Mouse (Mus musculus) layer of hippocampus, postnatal 25 days (tissue): ENCODE results near the gene Zscan10. TPM values are rescaled to one million over a fixed set of nuclear protein-coding genes. Genes with fewer than 3 reads are reported as not detected.

ENCODE experiments used
- DNase-seq, 2 experiments: peaks; one replicate each; pipeline ENCODE4 v3.0.0; 2022; ENCODE audit warnings: mixed read lengths in 2 of 2, low spot score in 1 of 2; ENCODE audit errors: extremely low spot score in 1 of 2
- total RNA-seq, 2 experiments: library from RNA; stranded (reverse); gene quantifications; 2 replicates each; pipeline ENCODE4 v1.2.3; 2021

Gene Zscan10
- total RNA-seq, 2 experiments from 2014 or later, result not detected

DNA sequence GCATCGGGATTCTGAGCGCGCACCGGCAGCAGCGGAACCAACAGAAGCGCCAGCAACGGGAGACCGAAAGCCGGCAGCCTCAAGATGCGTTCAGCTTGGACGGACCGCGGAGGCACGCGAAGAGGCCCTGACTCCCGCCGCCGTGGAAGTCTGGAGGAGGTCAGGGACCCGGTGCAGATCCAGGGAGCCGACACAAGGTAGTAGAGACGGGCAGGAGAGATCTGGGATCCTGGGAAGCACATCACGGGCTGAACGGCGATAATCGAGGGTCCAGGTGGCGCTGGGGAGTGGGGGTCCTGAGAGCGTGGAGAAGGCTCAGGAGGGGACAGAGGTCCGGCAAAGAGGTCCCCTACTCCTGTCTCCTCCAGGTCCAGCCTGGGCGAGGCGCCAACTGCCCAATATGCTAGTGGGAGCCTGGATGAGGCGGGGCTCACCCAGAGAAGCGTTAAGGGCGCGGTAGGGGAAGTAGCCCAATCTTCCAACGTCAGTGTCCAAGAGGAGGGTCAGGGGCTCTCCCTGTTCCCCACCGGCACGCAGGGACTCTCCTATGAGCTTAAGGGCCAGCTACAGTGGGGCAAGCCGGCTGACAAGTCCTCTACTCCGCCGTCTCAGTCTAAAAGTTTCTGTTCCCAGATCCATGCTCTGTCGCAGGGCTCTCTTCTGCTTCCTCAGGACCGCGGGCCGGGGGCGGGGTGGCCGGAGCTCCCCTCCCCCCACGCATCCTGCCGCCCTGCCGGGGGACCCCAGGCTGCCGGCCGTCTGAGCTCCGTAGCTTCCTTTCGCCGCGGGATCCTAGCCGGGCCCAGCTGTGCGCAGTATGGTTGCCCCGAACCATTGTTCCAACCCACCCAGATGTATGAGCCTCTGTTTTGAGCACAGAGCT is 44.2 kb downstream of the Zscan10 start, which contains the start of gene Mmp25:
TSS of gene Mmp25 (minus strand) at position 665 of the 883 bp plus-strand sequence.
- DNase-seq, result no peak

DNA sequence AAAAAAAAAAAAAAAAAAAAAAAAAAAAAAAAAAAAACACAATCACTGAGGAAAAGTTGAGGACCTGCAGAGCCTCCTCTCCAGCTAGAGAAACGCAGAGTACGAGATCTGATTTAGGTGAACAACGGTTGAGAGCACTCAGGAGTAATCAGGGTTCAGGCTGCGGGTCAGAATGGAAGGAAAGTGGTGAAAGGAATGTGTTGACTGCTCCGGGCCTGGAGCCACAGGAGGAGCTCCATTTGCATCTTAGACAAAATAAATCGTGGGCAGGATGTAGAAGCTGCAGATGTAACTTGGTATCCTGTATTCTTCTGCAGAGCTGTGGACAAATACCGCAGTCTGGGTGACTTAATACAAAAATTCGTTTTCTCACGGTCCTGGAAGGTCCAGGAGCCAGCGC is 45.2 kb downstream of the Zscan10 start:
- no peak for DNase-seq

DNA sequence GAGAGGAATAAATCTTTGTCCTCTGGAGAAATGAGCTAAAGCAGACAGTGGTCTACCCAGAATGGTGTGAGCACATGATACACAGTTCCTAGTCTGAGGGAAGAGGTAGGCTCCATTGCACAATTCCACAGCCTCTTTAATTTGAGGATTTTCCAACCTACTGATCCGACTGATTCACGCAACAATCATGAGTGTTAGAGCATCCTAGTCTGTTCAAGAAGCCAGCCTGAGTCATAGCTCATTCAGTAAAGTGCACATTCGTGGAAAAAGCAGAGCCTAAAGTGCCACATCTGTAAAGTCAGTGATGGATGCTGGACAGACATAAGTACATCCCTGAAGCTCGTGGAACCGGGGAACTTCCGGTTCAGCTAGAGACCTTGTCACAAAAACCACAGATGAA is 50.7 kb downstream of the Zscan10 start:
- DNase-seq, result no peak

DNA sequence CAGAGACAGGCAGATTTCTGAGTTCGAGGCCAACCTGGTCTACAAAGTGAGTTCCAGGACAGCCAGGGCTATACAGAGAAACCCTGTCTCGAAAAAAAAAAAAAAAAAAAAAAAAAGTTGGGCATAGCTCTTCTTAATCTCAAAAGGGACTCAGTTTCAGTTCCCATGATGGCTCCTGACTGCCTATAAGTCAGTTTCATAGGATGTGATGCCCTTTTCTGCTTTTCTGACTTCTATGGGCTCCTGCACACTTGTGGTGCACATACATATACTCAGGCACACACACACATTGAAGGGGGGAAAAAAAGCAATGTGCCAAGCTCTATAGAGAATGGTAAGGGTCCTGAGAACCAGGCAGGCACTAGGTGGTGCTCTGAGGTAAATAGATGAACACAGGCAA is 52.7 kb downstream of the Zscan10 start:
- DNase-seq, result no peak

DNA sequence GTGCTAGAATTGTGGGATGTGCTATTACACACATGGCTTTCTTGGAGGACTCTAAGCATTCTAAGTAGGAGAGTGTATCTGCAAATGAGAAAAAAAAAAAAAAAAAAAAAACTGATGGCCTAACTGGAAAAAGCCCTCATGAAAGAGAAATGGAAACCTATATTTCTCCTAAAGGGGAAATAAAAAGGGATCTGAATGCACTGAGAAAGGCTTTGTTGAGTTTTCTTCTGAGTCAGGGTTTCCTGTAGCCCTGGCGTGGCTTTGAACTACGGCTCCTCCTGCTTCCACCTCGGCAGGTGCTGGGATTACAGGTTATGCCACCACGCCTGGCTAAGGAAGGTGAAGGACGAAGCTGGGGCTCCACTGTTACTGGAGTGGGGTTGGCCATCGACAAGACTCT is 53.3 kb downstream of the Zscan10 start:
- DNase-seq, result no peak

DNA sequence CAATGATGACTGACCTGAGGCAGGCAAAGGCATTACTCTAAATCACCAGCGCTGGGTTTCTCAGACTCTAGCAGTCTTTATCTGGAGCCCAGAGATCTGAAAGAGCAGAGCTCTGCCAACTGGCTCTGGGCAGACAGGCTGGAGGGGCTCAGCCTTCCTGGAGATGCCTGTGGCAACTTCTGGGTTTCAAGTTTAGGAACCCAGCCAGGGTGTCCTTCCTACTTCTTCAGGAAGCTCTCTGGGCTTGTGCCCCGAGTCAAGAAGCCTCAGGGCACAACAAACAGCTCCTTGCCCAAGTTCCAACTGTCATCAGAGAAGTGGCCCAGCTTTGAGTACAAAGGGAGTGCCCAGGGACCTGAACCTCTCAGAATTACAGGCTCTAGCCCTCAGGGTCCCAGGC is 53.8 kb downstream of the Zscan10 start:
- no peak for DNase-seq

DNA sequence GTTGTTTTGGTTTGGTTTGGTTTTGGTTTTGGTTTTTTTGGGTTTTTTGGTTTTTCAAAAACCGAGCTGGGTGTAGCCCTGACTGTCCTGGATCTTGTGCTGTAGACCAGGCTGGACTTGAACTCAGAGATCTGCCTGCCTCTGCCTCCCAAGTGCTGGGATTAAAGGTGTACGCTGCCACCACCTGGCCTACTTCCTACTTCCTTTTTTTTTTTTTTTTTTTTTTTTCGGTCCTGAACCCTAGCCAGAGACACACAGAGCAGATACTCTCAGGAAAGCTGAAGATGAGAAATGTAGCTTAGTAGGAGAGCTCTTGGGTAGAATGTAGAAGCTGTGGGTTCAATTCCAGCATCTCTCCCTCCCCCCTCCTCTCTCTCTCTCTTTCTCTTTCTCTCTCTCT is 57.8 kb downstream of the Zscan10 start:
- DNase-seq, result no peak

DNA sequence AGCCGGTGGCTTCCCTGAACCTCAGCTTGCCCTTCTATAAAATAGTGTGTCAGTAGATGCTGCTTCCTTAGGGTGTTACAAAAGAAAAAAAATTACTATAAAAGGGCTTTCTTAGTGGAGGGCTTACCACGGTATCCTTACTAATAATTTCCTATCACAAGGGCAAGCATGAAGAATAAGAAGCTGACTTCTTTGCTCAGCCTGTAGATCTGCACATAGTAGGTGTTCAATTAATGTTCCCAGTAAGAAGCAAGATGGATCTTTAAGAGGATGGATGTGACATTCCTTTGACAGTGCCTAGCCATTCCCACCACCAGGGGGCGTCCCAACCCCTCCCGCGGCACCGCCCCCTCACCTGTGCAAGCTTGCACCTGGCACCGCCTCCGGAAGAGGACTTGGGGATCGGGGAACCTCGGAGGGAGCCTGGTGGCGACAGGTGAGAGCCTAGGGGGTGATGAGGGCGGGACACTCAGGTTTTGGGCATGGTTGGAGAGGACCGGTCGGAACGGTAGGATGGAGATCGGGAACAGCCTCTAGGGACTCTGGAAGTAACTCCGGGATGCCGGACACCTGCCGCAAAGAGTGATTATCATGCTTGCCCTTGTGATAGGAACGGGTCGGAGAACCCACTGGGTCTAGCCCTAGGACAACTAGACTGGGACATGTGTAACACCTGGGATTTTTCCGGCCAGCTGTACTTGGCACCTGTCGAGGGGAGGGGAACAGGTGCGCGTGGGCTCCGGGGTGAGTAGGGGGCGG is 59.6 kb downstream of the Zscan10 start, which contains the start of gene Bicdl2:
TSS of gene Bicdl2 (plus strand) at position 390 of the 759 bp plus-strand sequence.
- DNase-seq, result peak in 1 of 2 experiments; percentile 46

Other genes starting within 250 kb of the Zscan10 start
- gene Vmn2r116, start 216.3 kb upstream of the Zscan10 start, total RNA-seq, result not detected
- gene Vmn2r117, start 121.2 kb upstream of the Zscan10 start, total RNA-seq, result not detected
- gene Zfp213, start 36.6 kb upstream of the Zscan10 start, total RNA-seq, result 1 to 10 TPM; 5.5 to 7.6 TPM
- 10 to 100 TPM; 30.2 to 35.1 TPM for gene Zfp13, start 1.4 kb upstream of the Zscan10 start, total RNA-seq
- under 1 TPM; 0.19 to 0.22 TPM for gene Mmp25, start 44.4 kb downstream of the Zscan10 start, total RNA-seq
- not detected for gene Bicdl2, start 59.6 kb downstream of the Zscan10 start, total RNA-seq
- gene Hcfc1r1, start 72.7 kb downstream of the Zscan10 start, total RNA-seq, result 100 to 1,000 TPM; 119 to 129 TPM
- gene Thoc6, start 73.0 kb downstream of the Zscan10 start, total RNA-seq, result 10 to 100 TPM in 1 of 2 experiments, 1 to 10 TPM in 1; 9.0 to 10.1 TPM
- 1 to 10 TPM; 5.8 to 8.8 TPM for gene Tnfrsf12a, start 76.6 kb downstream of the Zscan10 start, total RNA-seq
- gene Cldn6, start 78.4 kb downstream of the Zscan10 start, total RNA-seq, result not detected
- gene Cldn9, start 83.2 kb downstream of the Zscan10 start, total RNA-seq, result not detected
- under 1 TPM; 0.17 to 0.61 TPM for gene 1520401A03Rik, start 121.9 kb downstream of the Zscan10 start, total RNA-seq
- 1 to 10 TPM; 2.7 to 3.7 TPM for gene Pkmyt1, start 125.5 kb downstream of the Zscan10 start, total RNA-seq
- 10 to 100 TPM; 55.1 to 58.7 TPM for gene Paqr4, start 140.0 kb downstream of the Zscan10 start, total RNA-seq
- gene Kremen2, start 145.0 kb downstream of the Zscan10 start, total RNA-seq, result under 1 TPM; 0.28 to 0.49 TPM
- 100 to 1,000 TPM; 263 to 298 TPM for gene Flywch1, start 170.7 kb downstream of the Zscan10 start, total RNA-seq
- 10 to 100 TPM; 11.3 to 18.4 TPM for gene Flywch2, start 185.2 kb downstream of the Zscan10 start, total RNA-seq
- gene Srrm2, start 189.7 kb downstream of the Zscan10 start, total RNA-seq, result 100 to 1,000 TPM; 400 to 605 TPM
- 100 to 1,000 TPM; 381 to 387 TPM for gene Elob, start 228.3 kb downstream of the Zscan10 start, total RNA-seq
- gene Prss33, start 235.2 kb downstream of the Zscan10 start, total RNA-seq, result not detected
- gene Prss32, start 243.0 kb downstream of the Zscan10 start, total RNA-seq, result not detected
- gene Prss41, start 243.3 kb downstream of the Zscan10 start, total RNA-seq, result 1 to 10 TPM; 1.8 to 2.0 TPM